Mouse (Mus musculus): ENCODE results near the gene Abcd4.

GRCm38 (mm10) chr12:84640253-84640652 is 23.0 kb upstream of the Abcd4 start:
- TF ChIP-seq ZNF384 (IDR thresholded peaks at IDR 0.05; ENCODE audit: low read depth, low read length) (no peak), CHD2 (IDR thresholded peaks at IDR 0.05; ENCODE audit: low read depth, low read length) (no peak; the same call in 1 of the 2 replicates)
